Mouse (Mus musculus) stomach, postnatal 0 days (tissue): ENCODE results near the gene Catip.

Experiments used
- CTCF ChIP-seq: IDR thresholded peaks from 2 replicates; pipeline ENCODE4 v1.5.1; 2016; ENCODE audit warnings: antibody characterized with exemption, low read depth, mild to moderate bottlenecking, moderate library complexity
- EP300 ChIP-seq: optimal IDR thresholded peaks from 2 replicates; pipeline ENCODE3; 2016; ENCODE audit warnings: antibody characterized with exemption

DNA sequence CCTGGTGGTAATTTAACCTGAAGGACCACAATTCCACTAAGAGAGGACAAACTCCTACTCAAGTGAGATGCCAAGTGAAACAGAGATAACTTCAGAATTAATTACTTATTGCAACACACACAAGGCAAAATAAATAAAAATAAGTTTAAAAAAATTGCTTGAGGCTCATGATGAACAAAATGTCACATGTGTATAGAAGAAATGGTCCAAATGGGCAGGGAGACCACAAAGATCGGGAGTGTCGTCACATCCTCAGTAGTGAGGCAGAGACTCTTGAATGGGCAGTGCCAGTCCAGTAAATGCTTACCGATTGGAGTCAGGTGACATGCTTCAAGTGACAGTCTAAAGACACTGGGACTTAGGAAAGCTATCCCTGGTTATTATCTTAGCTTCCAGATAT, 38.6 kb downstream of the Catip start:
- TF ChIP-seq EP300 = no peak
- TF ChIP-seq CTCF = no peak
